Mouse (Mus musculus): ENCODE results near the gene Znrf2.

DNA sequence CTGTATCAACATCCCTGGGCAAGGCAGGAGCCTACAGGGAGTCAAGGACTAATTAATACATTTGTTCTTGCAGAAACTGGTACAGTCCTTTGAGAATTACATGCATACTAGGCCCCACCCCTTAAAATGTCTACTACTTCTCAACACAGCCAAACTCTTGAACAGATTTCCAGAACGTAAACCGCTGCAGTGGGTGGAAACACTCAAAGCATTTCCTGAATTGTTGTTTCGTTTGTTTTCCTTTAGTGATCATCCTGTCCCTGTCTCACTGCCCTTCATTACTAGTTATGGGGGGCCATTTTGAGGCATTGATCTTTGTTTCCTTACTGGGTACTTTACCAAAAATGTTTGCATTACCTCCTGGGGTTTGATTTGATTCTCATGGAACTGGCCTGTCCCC, 31.8 kb downstream of the Znrf2 start:
- TF ChIP-seq CTCF (IDR thresholded peaks at IDR 0.05; ENCODE audit: extremely low read depth, insufficient read depth, insufficient read length, insufficient replicate concordance), result no peak
- no peak for TF ChIP-seq POLR2A (IDR thresholded peaks at IDR 0.05; ENCODE audit: low read depth, low read length)

All from spleen, adult 2 months (tissue).